Mouse (Mus musculus) thymus, adult 2 months (tissue): ENCODE results near the gene Zp3. TPM values are rescaled to one million over a fixed set of nuclear protein-coding genes. Genes with fewer than 3 reads are reported as not detected.

Experiments used
- DNase-seq: peaks from one replicate; pipeline ENCODE4 v3.0.0; 2021
- H3K27ac ChIP-seq: fragments of 200-500 bp; 2 replicates; pipeline ENCODE4 v1.5.1; 2012; ENCODE audit warnings: low read length, control low read depth; ENCODE audit not compliant: control insufficient read depth, insufficient read depth
- H3K27me3 ChIP-seq: fragments of 200-500 bp; 2 replicates; pipeline ENCODE4 v1.6.1; 2012; ENCODE audit warnings: mild to moderate bottlenecking, low read length, moderate library complexity, mixed read lengths; ENCODE audit not compliant: control insufficient read depth, insufficient read depth
- H3K36me3 ChIP-seq: fragments of 200-500 bp; 2 replicates; pipeline ENCODE4 v1.6.1; 2012; ENCODE audit warnings: mild to moderate bottlenecking, low read length, moderate library complexity; ENCODE audit not compliant: control insufficient read depth, insufficient read depth
- H3K4me1 ChIP-seq: fragments of 200-500 bp; replicated peaks from 2 replicates; pipeline ENCODE4 v1.6.1; 2012; ENCODE audit warnings: low read length; ENCODE audit not compliant: control insufficient read depth, insufficient read depth
- H3K4me3 ChIP-seq: fragments of 200-500 bp; 2 replicates; pipeline ENCODE4 v1.5.1; 2012; ENCODE audit warnings: mild to moderate bottlenecking, low read length, control low read depth, moderate library complexity; ENCODE audit not compliant: control insufficient read depth, insufficient read depth
- CTCF ChIP-seq: fragments of 200-500 bp; IDR thresholded peaks from 2 replicates; pipeline ENCODE4 v1.5.1; 2012; ENCODE audit warnings: mild to moderate bottlenecking, control low read depth, low read length, moderate library complexity, borderline replicate concordance; ENCODE audit not compliant: control insufficient read depth, poor library complexity, insufficient read depth; ENCODE audit errors: extremely low read depth
- POLR2A ChIP-seq: fragments of 200-500 bp; IDR thresholded peaks from 2 replicates; pipeline ENCODE4 v1.6.1; 2012; ENCODE audit warnings: mild to moderate bottlenecking, low read length, control low read depth, moderate library complexity; ENCODE audit not compliant: control insufficient read depth, poor library complexity, insufficient read depth; ENCODE audit errors: extremely low read depth
- WGBS: fragments of 180-500 bp; shearing (Covaris S2); methylation state at CpG from one replicate; pipeline ENCODE4 v1.1.7; 2018; 5-methylcytosine and 5-hydroxymethylcytosine counted together
- polyA plus RNA-seq: library from polyadenylated mRNA; depleted of rRNA; stranded (reverse); fragments of >200 nt; gene quantifications from 2 replicates; pipeline ENCODE4 v1.2.3, GENCODE M21; 2012; rRNA removed

Zp3 gene
- polyA plus RNA-seq, 1 experiment, result 1.1 TPM

- Histone ChIP-seq H3K27me3 (no peaks in the 10 kb centered on the region), H3K4me1 (no peaks in the 10 kb centered on the region), H3K27ac (no peak overlapping the region), H3K4me3 (no peak overlapping the region), H3K36me3 (peaks cover 28% of the 10 kb centered on the region)
- TF ChIP-seq POLR2A (no peak), CTCF (no peak)
- DNase-seq, result no peak
- WGBS, result 67% methylated on average over 9 of the region's 9 CpGs
These were observed 47.0 kb downstream of the Zp3 start for GRCm38 (mm10) chr5:136026859-136027258.

- H3K36me3 ChIP-seq, result peaks cover 31% of the 10 kb centered on the region
- no peak overlapping the region for H3K4me3 ChIP-seq
- TF ChIP-seq CTCF, result no peak
- no peak for TF ChIP-seq POLR2A
- DNase-seq, result no peak
- no peaks in the 10 kb centered on the region for H3K4me1 ChIP-seq
- H3K27me3 ChIP-seq, result no peaks in the 10 kb centered on the region
- no peak overlapping the region for H3K27ac ChIP-seq
- whole genome bisulfite sequencing, result 93% methylated on average over 11 of the region's 11 CpGs
These were observed 47.9 kb downstream of the Zp3 start for GRCm38 (mm10) chr5:136027612-136028311.

- H3K36me3 ChIP-seq, result peaks cover 21% of the 10 kb centered on the region
- no peak overlapping the region for H3K4me3 ChIP-seq
- TF ChIP-seq CTCF (no peak), POLR2A (no peak)
- H3K27me3 ChIP-seq, result no peaks in the 10 kb centered on the region
- WGBS, result 71% methylated on average over 4 of the region's 4 CpGs
- H3K4me1 ChIP-seq, result no peaks in the 10 kb centered on the region
- H3K27ac ChIP-seq, result no peak overlapping the region
- DNase-seq, result no peak
These were observed 55.0 kb downstream of the Zp3 start for GRCm38 (mm10) chr5:136034868-136035267.

- Histone ChIP-seq H3K4me3 (no peak overlapping the region), H3K27me3 (no peaks in the 10 kb centered on the region), H3K27ac (no peak overlapping the region), H3K36me3 (peaks cover 18% of the 10 kb centered on the region), H3K4me1 (no peaks in the 10 kb centered on the region)
- TF ChIP-seq POLR2A, result no peak
- WGBS, result 58% methylated on average over 1 of the region's 1 CpGs
- no peak for DNase-seq
These were observed 55.4 kb downstream of the Zp3 start for GRCm38 (mm10) chr5:136035285-136035684.

- no peaks in the 10 kb centered on the region for H3K27me3 ChIP-seq
- no peaks in the 10 kb centered on the region for H3K4me1 ChIP-seq
- no peak overlapping the region for H3K27ac ChIP-seq
- DNase-seq, result no peak
- TF ChIP-seq POLR2A (no peak), CTCF (no peak)
- peaks cover 4% of the 10 kb centered on the region for H3K36me3 ChIP-seq
- 100% methylated on average over 1 of the region's 1 CpGs for WGBS
- H3K4me3 ChIP-seq, result no peak overlapping the region
These were observed 56.8 kb downstream of the Zp3 start for GRCm38 (mm10) chr5:136036667-136037066.

Other genes with a start within 250 kb of the Zp3 start
- gene Tmem120a, start 235.7 kb upstream of the Zp3 start, polyA plus RNA-seq, result 31.0 and 37.7 TPM in 2 replicates
- gene Styxl1, start 201.7 kb upstream of the Zp3 start, polyA plus RNA-seq, result 0.33 and 0.57 TPM in 2 replicates
- 619 and 638 TPM in 2 replicates for gene Mdh2, start 201.6 kb upstream of the Zp3 start, polyA plus RNA-seq
- gene Srrm3, start 173.2 kb upstream of the Zp3 start, polyA plus RNA-seq, result 0.06 and 0.28 TPM in 2 replicates
- gene Hspb1, start 92.2 kb upstream of the Zp3 start, polyA plus RNA-seq, result 73.6 and 96.8 TPM in 2 replicates
- gene Ywhag, start 45.5 kb upstream of the Zp3 start, polyA plus RNA-seq, result 56.5 and 73.5 TPM in 2 replicates
- gene Ssc4d, start 5.6 kb upstream of the Zp3 start, polyA plus RNA-seq, result 3.9 and 4.7 TPM in 2 replicates
- 75.3 and 78.8 TPM in 2 replicates for gene Dtx2, start 14.7 kb downstream of the Zp3 start, polyA plus RNA-seq
- 6.1 and 16.1 TPM in 2 replicates for gene Upk3b, start 58.4 kb downstream of the Zp3 start, polyA plus RNA-seq
- 0.64 and 1.3 TPM in 2 replicates for gene Upk3bl, start 74.4 kb downstream of the Zp3 start, polyA plus RNA-seq
- gene Rasa4, start 103.8 kb downstream of the Zp3 start, polyA plus RNA-seq, result 30.9 and 37.5 TPM in 2 replicates
- gene Polr2j, start 136.5 kb downstream of the Zp3 start, polyA plus RNA-seq, result 81.9 and 89.4 TPM in 2 replicates
- 136 and 138 TPM in 2 replicates for gene Lrwd1, start 156.0 kb downstream of the Zp3 start, polyA plus RNA-seq
- gene Alkbh4, start 156.0 kb downstream of the Zp3 start, polyA plus RNA-seq, result 54.2 and 55.2 TPM in 2 replicates
- gene Orai2, start 190.6 kb downstream of the Zp3 start, polyA plus RNA-seq, result 276 and 292 TPM in 2 replicates
- gene Prkrip1, start 218.9 kb downstream of the Zp3 start, polyA plus RNA-seq, result 15.9 and 20.7 TPM in 2 replicates